Mouse (Mus musculus) limb, embryonic 15.5 days (tissue): ENCODE data around the gene Dnaja3. TPM values are rescaled to one million over a fixed set of nuclear protein-coding genes. Genes with fewer than 3 reads are reported as not detected.
"Not testable (repeated sequence)": the region's sequence is repeated elsewhere in the genome, so short reads cannot be mapped to it uniquely, and the experiment has no call there.

Experiments
- ATAC-seq: fragments of 200-750 bp; cut with Nextera tagmentation; 2 replicates; pipeline ENCODE4 v1.8.0; 2017; ENCODE audit warnings: low read depth, moderate TSS enrichment; ENCODE audit not compliant: insufficient number of reproducible peaks, low FRiP score, low TSS enrichment
- H3K27ac ChIP-seq: fragments of 300-500 bp; sonication (generic); 2 replicates; pipeline ENCODE4 v1.5.1; 2015; ENCODE audit warnings: moderate library complexity, mild to moderate bottlenecking, inconsistent platforms
- H3K27me3 ChIP-seq: fragments of 300-500 bp; sonication (generic); 2 replicates; pipeline ENCODE4 v1.6.1; 2015; ENCODE audit warnings: inconsistent platforms
- H3K36me3 ChIP-seq: fragments of 300-500 bp; sonication (generic); 2 replicates; pipeline ENCODE4 v1.6.1; 2015; ENCODE audit warnings: inconsistent platforms
- H3K4me1 ChIP-seq: fragments of 300-500 bp; sonication (generic); 2 replicates; pipeline ENCODE4 v1.6.1; 2015; ENCODE audit warnings: inconsistent platforms
- H3K4me2 ChIP-seq: fragments of 300-500 bp; sonication (generic); 2 replicates; pipeline ENCODE4 v1.6.1; 2015; ENCODE audit warnings: mild to moderate bottlenecking, inconsistent platforms
- H3K4me3 ChIP-seq: fragments of 300-500 bp; sonication (generic); 2 replicates; pipeline ENCODE4 v1.5.1; 2015; ENCODE audit warnings: mild to moderate bottlenecking, inconsistent platforms
- H3K9ac ChIP-seq: fragments of 300-500 bp; sonication (generic); 2 replicates; pipeline ENCODE4 v1.6.1; 2015; ENCODE audit warnings: inconsistent platforms
- H3K9me3 ChIP-seq: fragments of 300-500 bp; sonication (generic); 2 replicates; pipeline ENCODE4 v1.6.1; 2016; ENCODE audit warnings: inconsistent platforms
- WGBS: fragments of 180-500 bp; shearing (Covaris S2); methylation state at CpG from one replicate; pipeline ENCODE4 v1.1.7; 2015; 5-methylcytosine and 5-hydroxymethylcytosine counted together
- polyA plus RNA-seq: library from polyadenylated mRNA; unstranded; fragments of >200 nt; fragmentation: Nextera tagmentation; extraction: Ambion mirVana; gene quantifications from 2 replicates; pipeline ENCODE4 v1.2.1, GENCODE M21; 2015

Gene Dnaja3
- polyA plus RNA-seq, 1 experiment from 2014 or later: 60.5 TPM

DNA sequence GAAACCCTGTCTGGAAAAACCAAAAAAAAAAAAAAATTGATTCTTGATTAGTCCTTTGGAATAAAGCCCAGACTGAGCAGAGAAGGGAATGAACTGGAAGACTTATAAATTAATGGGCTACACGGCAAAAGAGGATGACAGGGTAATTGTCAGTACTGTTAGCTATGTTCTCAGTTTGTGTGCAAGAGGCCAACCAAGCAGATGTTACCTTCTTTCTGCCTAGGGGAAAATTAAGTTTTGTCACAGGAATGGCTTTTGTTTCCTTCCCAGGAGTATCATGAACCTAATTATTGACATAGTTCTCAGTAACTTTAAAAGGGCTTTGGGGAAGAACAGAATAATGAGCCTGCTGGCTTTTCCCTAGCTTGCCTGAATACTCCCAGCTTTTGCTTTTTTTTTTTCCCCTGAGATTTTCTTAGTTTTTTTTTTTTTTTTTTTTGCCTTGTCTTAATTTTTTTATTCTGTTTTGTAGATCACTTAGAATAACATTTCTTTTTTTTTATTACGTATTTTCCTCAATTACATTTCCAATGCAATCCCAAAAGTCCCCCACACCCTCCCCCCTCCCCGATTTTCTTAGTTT, 91.1 kb downstream of the Dnaja3 start:
- Histone ChIP-seq H3K4me2 (no peak overlapping the region), H3K9ac (no peak overlapping the region), H3K9me3 (no peaks in the 10 kb centered on the region), H3K36me3 (no peaks in the 10 kb centered on the region), H3K27ac (no peak overlapping the region), H3K4me3 (no peak overlapping the region), H3K27me3 (no peaks in the 10 kb centered on the region), H3K4me1 (peaks cover 12% of the 10 kb centered on the region)
- 50% methylated on average over 3 of the region's 3 CpGs for WGBS
- no peak for ATAC-seq

- ATAC-seq: no peak
- H3K4me2 ChIP-seq: no peak overlapping the region
- H3K9ac ChIP-seq: no peak overlapping the region
- H3K27me3 ChIP-seq: no peaks in the 10 kb centered on the region
- H3K4me1 ChIP-seq: 0 out of 2 replicates have a peak, but pooled peaks cover 2% of the 10 kb centered on the region
- 70% methylated on average over 2 of the region's 2 CpGs for WGBS
- no peak overlapping the region for H3K4me3 ChIP-seq
- 0 out of 2 replicates have a peak, but pooled peaks cover under 1% of the 10 kb centered on the region for H3K36me3 ChIP-seq
- H3K27ac ChIP-seq: no peak overlapping the region
- H3K9me3 ChIP-seq: no peaks in the 10 kb centered on the region
Observed at GRCm38 (mm10) chr16:4736262-4736661, 96.5 kb downstream of the Dnaja3 start.

- Histone ChIP-seq H3K9ac (no peak overlapping the region), H3K4me3 (no peak overlapping the region), H3K27me3 (no peaks in the 10 kb centered on the region), H3K9me3 (no peaks in the 10 kb centered on the region; the same call in 1 of the 2 replicates), H3K27ac (no peak overlapping the region), H3K4me1 (no peaks in the 10 kb centered on the region), H3K36me3 (peaks cover 18% of the 10 kb centered on the region; the same call in 1 of the 2 replicates), H3K4me2 (no peak overlapping the region)
- no peak for ATAC-seq
- WGBS: 78% methylated on average over 2 of the region's 2 CpGs
Observed at GRCm38 (mm10) chr16:4739994-4740393, 100.2 kb downstream of the Dnaja3 start.

- H3K4me3 ChIP-seq: no peak overlapping the region
- no peaks in the 10 kb centered on the region for H3K4me1 ChIP-seq
- no peak overlapping the region for H3K9ac ChIP-seq
- H3K27ac ChIP-seq: no peak overlapping the region
- H3K9me3 ChIP-seq: no peaks in the 10 kb centered on the region; the same call in 1 of the 2 replicates
- ATAC-seq: no peak
- H3K4me2 ChIP-seq: no peak overlapping the region
- H3K36me3 ChIP-seq: peaks cover 18% of the 10 kb centered on the region; the same call in 1 of the 2 replicates
- WGBS: 96% methylated on average over 1 of the region's 1 CpGs
- no peaks in the 10 kb centered on the region for H3K27me3 ChIP-seq
Observed at GRCm38 (mm10) chr16:4742186-4742585, 102.4 kb downstream of the Dnaja3 start.

- H3K27me3 ChIP-seq: no peaks in the 10 kb centered on the region
- H3K4me3 ChIP-seq: no peak overlapping the region
- no peak for ATAC-seq
- WGBS: 94% methylated on average over 3 of the region's 3 CpGs
- peaks cover 3% of the 10 kb centered on the region; the same call in 1 of the 2 replicates for H3K4me1 ChIP-seq
- no peak overlapping the region for H3K4me2 ChIP-seq
- H3K27ac ChIP-seq: no peak overlapping the region
- peaks cover 5% of the 10 kb centered on the region; the same call in 1 of the 2 replicates for H3K36me3 ChIP-seq
- no peak overlapping the region for H3K9ac ChIP-seq
- H3K9me3 ChIP-seq: no peaks in the 10 kb centered on the region
Observed at GRCm38 (mm10) chr16:4752155-4752554, 112.4 kb downstream of the Dnaja3 start.

- no peak overlapping the region for H3K27ac ChIP-seq
- 79% methylated on average over 3 of the region's 3 CpGs for WGBS
Observed at GRCm38 (mm10) chr16:4754045-4754444, 114.3 kb downstream of the Dnaja3 start.

DNA sequence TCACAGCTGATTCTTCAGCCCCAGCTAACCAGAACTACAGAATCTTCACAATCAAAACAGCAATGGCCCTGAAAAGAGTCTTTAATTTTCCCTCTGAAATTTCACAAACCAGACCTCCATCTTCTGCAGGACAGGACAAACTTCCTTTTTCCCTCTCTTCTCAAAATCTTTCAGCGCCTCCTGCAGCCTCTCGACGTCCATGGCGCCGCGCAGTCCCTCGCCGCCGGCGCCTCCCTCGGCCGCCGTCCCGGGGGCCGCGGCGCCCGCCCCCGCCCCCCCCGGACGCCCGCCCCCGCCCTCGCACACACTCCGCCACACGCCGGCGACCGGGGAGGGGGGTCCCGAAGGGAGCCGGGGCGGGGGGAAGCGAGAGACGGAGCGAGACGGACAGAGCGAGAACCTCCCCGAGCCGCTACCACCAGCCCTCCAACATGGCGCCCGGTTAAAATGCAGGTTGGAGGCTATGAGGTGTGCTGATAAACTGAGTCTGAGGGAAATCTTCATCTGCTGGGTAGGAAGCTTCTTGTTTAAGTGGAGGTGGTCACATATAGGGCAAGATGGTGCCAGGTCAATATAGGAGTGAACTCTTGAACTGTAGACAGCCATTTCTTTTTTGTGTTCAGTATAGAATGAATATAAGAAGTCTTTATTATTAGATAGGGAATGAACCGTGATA, 117.0 kb downstream of the Dnaja3 start:
- peak overlapping the region; percentile 68 for H3K27ac ChIP-seq
- not testable (repeated sequence) for H3K27me3 ChIP-seq, H3K4me1 ChIP-seq, H3K9me3 ChIP-seq, H3K36me3 ChIP-seq, H3K9ac ChIP-seq
- 4% methylated on average over 30 of the region's 42 CpGs for WGBS
- H3K4me2 ChIP-seq: peak overlapping the region; percentile 24
- peak; percentile 55; the same call in 1 of the 2 replicates for ATAC-seq
- peak overlapping the region; percentile 42 for H3K4me3 ChIP-seq

More at GRCm38 (mm10) chr16:4754045-4754444, 114.3 kb downstream of the Dnaja3 start:
- H3K9me3 ChIP-seq: no peaks in the 10 kb centered on the region
- no peak overlapping the region for H3K9ac ChIP-seq
- H3K4me1 ChIP-seq: peaks cover 3% of the 10 kb centered on the region; the same call in 1 of the 2 replicates
- no peak overlapping the region for H3K4me3 ChIP-seq
- peaks cover 5% of the 10 kb centered on the region; the same call in 1 of the 2 replicates for H3K36me3 ChIP-seq
- ATAC-seq: no peak
- no peak overlapping the region for H3K4me2 ChIP-seq
- H3K27me3 ChIP-seq: no peaks in the 10 kb centered on the region

Other genes starting within 250 kb of the Dnaja3 start
- gene Adcy9, start 219.5 kb upstream of the Dnaja3 start, polyA plus RNA-seq: 1.4 and 1.6 TPM in 2 replicates
- 36.8 and 81.2 TPM in 2 replicates for gene Srl, start 98.2 kb upstream of the Dnaja3 start, polyA plus RNA-seq
- 20.4 and 20.7 TPM in 2 replicates for gene Tfap4, start 80.1 kb upstream of the Dnaja3 start, polyA plus RNA-seq
- gene Glis2, start 45.3 kb upstream of the Dnaja3 start, polyA plus RNA-seq: 31.7 and 34.9 TPM in 2 replicates
- gene Pam16, start 15.0 kb upstream of the Dnaja3 start, polyA plus RNA-seq: 75.8 and 83.1 TPM in 2 replicates
- 41.5 and 45.1 TPM in 2 replicates for gene Vasn, start within 50 bp of the Dnaja3 start, polyA plus RNA-seq
- 16.8 and 18.4 TPM in 2 replicates for gene Coro7, start 39.8 kb downstream of the Dnaja3 start, polyA plus RNA-seq
- gene Nmral1, start 79.4 kb downstream of the Dnaja3 start, polyA plus RNA-seq: 48.3 and 54.5 TPM in 2 replicates
- gene Hmox2, start 86.4 kb downstream of the Dnaja3 start, polyA plus RNA-seq: 99.6 and 106 TPM in 2 replicates
- 81.8 and 90.5 TPM in 2 replicates for gene Cdip1, start 150.3 kb downstream of the Dnaja3 start, polyA plus RNA-seq
- 0.24 and 0.88 TPM in 2 replicates for gene 4930562C15Rik, start 195.4 kb downstream of the Dnaja3 start, polyA plus RNA-seq
- gene Ubald1, start 240.3 kb downstream of the Dnaja3 start, polyA plus RNA-seq: 43.4 and 49.3 TPM in 2 replicates
- 85.9 and 89.9 TPM in 2 replicates for gene Mgrn1, start 246.3 kb downstream of the Dnaja3 start, polyA plus RNA-seq